Mouse (Mus musculus): ENCODE data around the gene Nup107. TPM values are rescaled to one million over a fixed set of nuclear protein-coding genes. Genes with fewer than 3 reads are reported as not detected.

Gene Nup107
- polyA plus RNA-seq, 1 experiment from 2014 or later = 49.8 TPM

DNA sequence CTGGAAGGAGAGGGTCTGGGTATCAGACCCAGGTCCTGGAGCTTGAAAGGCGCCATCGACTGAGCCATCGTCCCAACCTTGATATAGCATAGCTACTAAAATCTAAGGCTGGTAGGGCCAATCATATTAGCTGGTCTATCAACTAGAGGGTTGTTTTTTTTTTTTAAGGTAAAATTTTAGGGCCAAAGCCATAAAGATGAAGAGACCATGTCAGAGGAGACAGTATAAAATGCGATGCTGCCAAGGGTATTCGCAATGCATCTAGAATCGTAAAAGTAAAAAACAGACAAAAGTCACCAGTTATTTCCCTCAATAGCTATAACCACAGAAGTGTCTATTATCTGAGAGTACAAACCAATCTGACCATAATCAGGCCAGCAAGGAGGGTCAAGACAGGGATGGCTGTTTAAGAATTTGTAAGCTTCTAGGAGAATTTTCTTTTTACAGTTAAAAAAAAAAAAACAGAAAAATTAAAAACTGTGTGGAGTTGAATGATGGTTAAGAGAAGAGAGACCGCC, 40.1 kb downstream of the Nup107 start:
- Histone ChIP-seq H3K4me2 (ENCODE audit: low read depth, low read length) (no peak overlapping the region), H3K36me3 (ENCODE audit: control insufficient read depth, insufficient read depth, low read length) (peaks cover 39% of the 10 kb centered on the region), H3K4me1 (ENCODE audit: control insufficient read depth, insufficient read depth, low read length) (no peaks in the 10 kb centered on the region), H3K9me3 (replicated peaks; ENCODE audit: control insufficient read depth, low read length) (0 out of 2 replicates have a peak, but pooled peaks cover 4% of the 10 kb centered on the region), H3K27ac (ENCODE audit: low read length) (no peak overlapping the region), H3K9ac (ENCODE audit: low read length) (no peak overlapping the region), H3K4me3 (replicated peaks; ENCODE audit: low read length) (no peak overlapping the region), H3K27me3 (ENCODE audit: control insufficient read depth, insufficient read depth, low read length) (no peaks in the 10 kb centered on the region)
- WGBS = 96% methylated on average over 7 of the region's 7 CpGs
- ATAC-seq (ENCODE audit: insufficient read depth, low FRiP score) = no peak

DNA sequence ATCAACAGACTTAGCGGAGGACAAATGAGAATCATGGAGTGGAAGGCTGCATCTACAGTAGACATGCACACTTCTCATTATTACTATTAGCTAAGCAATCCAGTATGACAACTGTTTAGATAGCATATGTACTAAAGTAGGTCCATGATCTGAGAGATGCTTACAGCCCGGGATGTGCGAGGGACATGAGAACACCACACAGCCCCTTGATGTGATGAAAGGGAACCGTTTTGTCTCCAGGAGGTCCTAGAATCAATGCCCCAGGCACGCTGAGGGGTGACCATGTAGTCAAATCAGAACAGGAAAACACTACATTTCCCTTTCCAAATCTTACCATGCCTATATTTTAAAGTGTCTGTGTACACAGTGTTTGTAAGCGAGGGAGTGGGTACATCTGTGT, 40.8 kb downstream of the Nup107 start:
- no peak overlapping the region for H3K9ac ChIP-seq (ENCODE audit: low read length)
- peaks cover 34% of the 10 kb centered on the region for H3K36me3 ChIP-seq (ENCODE audit: control insufficient read depth, insufficient read depth, low read length)
- no peak for ATAC-seq (ENCODE audit: insufficient read depth, low FRiP score)

DNA sequence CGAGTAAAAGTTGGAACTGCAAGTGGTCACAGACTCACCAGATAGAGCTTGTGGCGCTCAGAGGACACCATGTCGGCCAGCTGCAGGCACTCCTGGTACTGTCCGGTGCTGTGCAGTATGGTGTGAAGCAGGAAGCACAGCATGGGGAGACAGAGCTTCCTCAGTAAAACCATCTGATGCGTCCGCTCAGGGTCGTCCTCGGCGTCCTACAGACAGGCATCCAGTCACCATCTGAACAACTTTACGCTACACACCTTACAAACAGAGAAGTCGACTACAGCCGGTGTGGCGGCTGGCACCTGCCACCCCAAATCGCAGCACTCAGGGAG, 41.3 kb downstream of the Nup107 start:
- Histone ChIP-seq H3K27ac (ENCODE audit: low read length) (no peak overlapping the region), H3K9me3 (replicated peaks; ENCODE audit: control insufficient read depth, low read length) (0 out of 2 replicates have a peak, but pooled peaks cover 4% of the 10 kb centered on the region), H3K27me3 (ENCODE audit: control insufficient read depth, insufficient read depth, low read length) (no peaks in the 10 kb centered on the region), H3K4me3 (replicated peaks; ENCODE audit: low read length) (no peak overlapping the region), H3K4me1 (ENCODE audit: control insufficient read depth, insufficient read depth, low read length) (no peaks in the 10 kb centered on the region), H3K4me2 (ENCODE audit: low read depth, low read length) (no peak overlapping the region), H3K9ac (ENCODE audit: low read length) (no peak overlapping the region), H3K36me3 (ENCODE audit: control insufficient read depth, insufficient read depth, low read length) (peaks cover 30% of the 10 kb centered on the region)
- 95% methylated on average over 14 of the region's 14 CpGs for WGBS
- no peak for ATAC-seq (ENCODE audit: insufficient read depth, low FRiP score)

More for the DNA sequence above, 40.8 kb downstream of the Nup107 start:
- no peaks in the 10 kb centered on the region for H3K27me3 ChIP-seq (ENCODE audit: control insufficient read depth, insufficient read depth, low read length)
- 94% methylated on average over 6 of the region's 6 CpGs for WGBS
- H3K4me2 ChIP-seq (ENCODE audit: low read depth, low read length) = no peak overlapping the region
- H3K27ac ChIP-seq (ENCODE audit: low read length) = no peak overlapping the region
- H3K9me3 ChIP-seq (replicated peaks; ENCODE audit: control insufficient read depth, low read length) = 0 out of 2 replicates have a peak, but pooled peaks cover 4% of the 10 kb centered on the region
- H3K4me3 ChIP-seq (replicated peaks; ENCODE audit: low read length) = no peak overlapping the region
- no peaks in the 10 kb centered on the region for H3K4me1 ChIP-seq (ENCODE audit: control insufficient read depth, insufficient read depth, low read length)

DNA sequence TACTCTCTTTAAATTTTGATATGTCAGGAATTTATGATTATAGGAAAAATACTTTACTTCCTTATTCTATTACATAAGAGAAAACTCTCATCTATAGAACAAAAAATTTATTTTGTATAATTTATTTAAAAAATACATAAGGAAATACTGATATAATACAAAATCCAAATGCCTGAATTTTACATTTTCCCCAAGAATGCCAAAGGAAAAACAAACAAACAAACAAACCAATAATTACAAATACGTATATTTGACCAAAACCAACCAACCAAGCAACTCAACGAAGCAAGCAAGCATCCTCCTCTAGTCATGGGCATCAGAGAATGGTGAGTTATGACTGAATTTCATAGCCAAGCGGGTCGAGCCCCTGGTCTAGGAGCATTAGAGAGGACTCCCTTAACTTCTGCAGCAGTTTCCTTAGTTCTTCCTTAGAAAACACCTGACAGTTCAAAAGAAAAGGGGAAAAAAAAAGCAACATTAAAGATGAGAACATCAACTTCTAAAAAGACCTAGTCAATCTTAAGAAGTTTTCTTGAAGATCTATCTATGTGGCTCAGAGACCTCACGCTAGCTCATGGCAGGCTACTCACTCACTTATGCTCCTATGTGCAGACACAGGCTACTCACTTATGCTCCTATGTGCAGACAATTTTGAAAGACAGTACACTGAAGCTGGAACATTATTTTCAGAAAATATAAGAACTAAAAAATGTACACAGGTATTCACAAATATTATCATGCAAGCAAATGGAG, 41.8 kb downstream of the Nup107 start:
- H3K4me1 ChIP-seq (ENCODE audit: control insufficient read depth, insufficient read depth, low read length) = no peaks in the 10 kb centered on the region
- 98% methylated on average over 5 of the region's 5 CpGs for WGBS
- no peak overlapping the region for H3K4me2 ChIP-seq (ENCODE audit: low read depth, low read length)
- ATAC-seq (ENCODE audit: insufficient read depth, low FRiP score) = no peak
- H3K4me3 ChIP-seq (replicated peaks; ENCODE audit: low read length) = no peak overlapping the region
- peaks cover 27% of the 10 kb centered on the region for H3K36me3 ChIP-seq (ENCODE audit: control insufficient read depth, insufficient read depth, low read length)
- no peak overlapping the region for H3K9ac ChIP-seq (ENCODE audit: low read length)
- no peak overlapping the region for H3K27ac ChIP-seq (ENCODE audit: low read length)
- no peaks in the 10 kb centered on the region for H3K27me3 ChIP-seq (ENCODE audit: control insufficient read depth, insufficient read depth, low read length)
- H3K9me3 ChIP-seq (replicated peaks; ENCODE audit: control insufficient read depth, low read length) = 0 out of 2 replicates have a peak, but pooled peaks cover 4% of the 10 kb centered on the region

DNA sequence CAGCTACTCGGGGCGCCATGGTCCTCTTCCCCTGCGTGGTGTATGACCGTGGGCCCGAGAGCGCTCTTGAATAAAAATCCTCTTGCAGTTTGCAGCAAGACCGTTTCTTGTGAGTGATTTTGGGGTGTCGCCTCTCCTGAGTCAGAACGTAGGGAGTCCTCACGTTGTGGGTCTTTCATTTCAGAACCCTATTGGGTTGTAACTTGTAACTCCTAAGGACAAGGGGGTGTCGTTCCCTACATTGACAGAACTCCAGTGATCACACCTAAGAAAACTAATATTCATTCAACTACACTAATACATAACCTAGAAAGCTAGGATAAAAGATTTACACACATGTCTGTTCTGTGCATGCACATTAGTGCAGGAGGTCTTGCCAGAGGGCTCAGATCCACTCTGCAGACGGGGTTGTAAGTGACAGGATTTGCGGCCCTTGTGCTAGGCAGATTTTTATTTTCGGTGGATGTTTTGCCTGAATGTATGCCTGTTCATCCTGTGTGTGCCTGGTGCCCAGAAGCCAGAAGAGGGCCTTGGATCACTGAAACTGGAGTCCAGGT, 42.6 kb downstream of the Nup107 start:
- H3K27me3 ChIP-seq (ENCODE audit: control insufficient read depth, insufficient read depth, low read length) = no peaks in the 10 kb centered on the region
- H3K4me3 ChIP-seq (replicated peaks; ENCODE audit: low read length) = no peak overlapping the region
- 0 out of 2 replicates have a peak, but pooled peaks cover 4% of the 10 kb centered on the region for H3K9me3 ChIP-seq (replicated peaks; ENCODE audit: control insufficient read depth, low read length)
- H3K27ac ChIP-seq (ENCODE audit: low read length) = no peak overlapping the region
- no peak for ATAC-seq (ENCODE audit: insufficient read depth, low FRiP score)
- H3K36me3 ChIP-seq (ENCODE audit: control insufficient read depth, insufficient read depth, low read length) = peaks cover 26% of the 10 kb centered on the region
- H3K4me2 ChIP-seq (ENCODE audit: low read depth, low read length) = no peak overlapping the region
- H3K4me1 ChIP-seq (ENCODE audit: control insufficient read depth, insufficient read depth, low read length) = 0 out of 2 replicates have a peak, but pooled peaks cover 4% of the 10 kb centered on the region
- 94% methylated on average over 14 of the region's 14 CpGs for WGBS
- no peak overlapping the region for H3K9ac ChIP-seq (ENCODE audit: low read length)

DNA sequence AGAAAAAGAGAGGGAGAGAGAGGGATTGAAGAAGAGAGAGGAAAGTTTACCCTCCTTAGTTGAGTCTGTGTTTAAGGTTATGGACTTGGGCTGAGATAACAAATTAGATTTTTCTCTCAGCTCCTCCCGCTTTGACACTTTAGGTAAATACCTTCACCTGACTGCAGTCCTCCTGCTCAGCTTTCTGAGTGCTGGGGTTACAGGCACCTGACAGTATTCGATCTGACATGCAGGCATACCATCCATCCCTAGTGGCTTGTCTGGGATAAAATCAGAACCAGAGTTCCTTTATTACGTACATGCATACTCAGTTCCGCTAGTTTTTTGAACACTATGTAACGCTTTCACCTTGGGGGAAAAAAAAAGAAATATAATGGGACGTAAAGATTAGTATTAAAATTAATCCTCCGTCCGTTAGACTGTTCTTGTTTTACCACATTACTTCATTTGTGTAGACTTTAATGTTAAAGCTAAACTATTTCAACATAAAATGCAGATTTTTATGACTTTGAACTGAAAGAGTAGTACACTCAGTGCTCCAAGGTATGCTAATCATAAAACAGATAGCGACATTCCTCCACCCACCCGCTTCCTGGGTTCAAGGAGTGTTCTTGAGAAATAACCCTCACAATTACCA, 43.3 kb downstream of the Nup107 start:
- Histone ChIP-seq H3K36me3 (ENCODE audit: control insufficient read depth, insufficient read depth, low read length) (peaks cover 23% of the 10 kb centered on the region), H3K9ac (ENCODE audit: low read length) (no peak overlapping the region), H3K27me3 (ENCODE audit: control insufficient read depth, insufficient read depth, low read length) (no peaks in the 10 kb centered on the region), H3K4me1 (ENCODE audit: control insufficient read depth, insufficient read depth, low read length) (0 out of 2 replicates have a peak, but pooled peaks cover 6% of the 10 kb centered on the region), H3K27ac (ENCODE audit: low read length) (no peak overlapping the region), H3K9me3 (replicated peaks; ENCODE audit: control insufficient read depth, low read length) (0 out of 2 replicates have a peak, but pooled peaks cover 4% of the 10 kb centered on the region), H3K4me2 (ENCODE audit: low read depth, low read length) (no peak overlapping the region), H3K4me3 (replicated peaks; ENCODE audit: low read length) (no peak overlapping the region)
- WGBS = 97% methylated on average over 10 of the region's 10 CpGs
- no peak for ATAC-seq (ENCODE audit: insufficient read depth, low FRiP score)

DNA sequence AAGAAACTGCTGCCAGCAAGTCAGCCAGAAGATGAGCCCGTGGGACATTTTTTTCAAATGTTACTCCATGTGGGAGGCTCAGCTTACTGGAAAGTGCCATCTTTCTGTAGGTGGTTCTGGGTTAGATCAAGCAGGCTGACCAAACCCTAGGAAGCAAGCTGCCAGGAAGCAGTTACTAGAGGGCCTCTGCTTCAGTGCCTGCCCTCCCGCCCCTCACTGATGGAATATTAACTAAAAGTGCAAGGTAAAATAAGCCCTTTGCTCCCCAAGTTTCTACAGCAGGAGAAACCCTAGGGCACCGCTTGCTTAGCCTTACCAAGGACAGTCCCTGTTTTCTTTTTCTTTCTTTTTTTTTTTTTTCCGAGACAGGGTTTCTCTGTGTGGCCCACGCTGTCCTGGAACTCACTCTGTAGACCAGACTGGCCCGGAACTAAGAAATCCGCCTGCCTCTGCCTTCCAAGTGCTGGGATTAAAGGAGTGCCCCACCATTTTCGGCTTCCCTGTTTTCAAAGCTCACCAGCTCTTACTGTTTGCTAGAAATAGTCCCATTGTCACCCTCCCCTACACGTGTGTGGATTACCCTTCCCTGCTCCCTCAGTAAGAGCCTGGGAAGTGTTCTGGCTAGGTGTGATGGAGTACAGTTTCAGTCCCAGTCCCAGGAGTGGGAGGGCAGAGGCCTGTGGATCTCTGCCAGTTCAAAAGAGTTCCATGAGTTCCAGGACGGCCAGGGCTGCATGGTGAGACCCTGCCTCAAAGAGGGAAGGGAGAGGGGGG, 44.0 kb downstream of the Nup107 start:
- ATAC-seq (ENCODE audit: insufficient read depth, low FRiP score) = no peak
- 89% methylated on average over 10 of the region's 10 CpGs for WGBS

DNA sequence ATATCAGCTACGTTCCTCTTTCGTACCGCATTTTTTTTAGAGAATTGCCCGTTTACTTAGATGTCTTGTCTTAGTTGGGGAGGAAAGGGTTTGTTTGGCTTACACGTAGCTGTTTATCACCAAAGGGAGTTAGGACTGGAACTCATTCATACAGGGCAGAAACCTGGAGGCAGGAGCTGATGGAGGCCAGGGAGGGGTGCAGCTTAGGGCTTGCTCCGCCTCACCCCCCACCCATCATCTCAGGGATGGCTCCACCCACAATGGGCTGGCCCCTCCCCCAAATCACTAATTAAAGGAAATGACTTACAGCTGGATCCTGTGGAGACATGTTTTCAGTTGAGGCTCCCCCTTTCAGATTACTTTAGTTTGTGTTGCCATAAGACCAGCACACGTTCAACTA, 44.8 kb downstream of the Nup107 start:
- Histone ChIP-seq H3K9ac (ENCODE audit: low read length) (no peak overlapping the region), H3K4me1 (ENCODE audit: control insufficient read depth, insufficient read depth, low read length) (0 out of 2 replicates have a peak, but pooled peaks cover 6% of the 10 kb centered on the region), H3K27me3 (ENCODE audit: control insufficient read depth, insufficient read depth, low read length) (no peaks in the 10 kb centered on the region), H3K27ac (ENCODE audit: low read length) (no peak overlapping the region), H3K4me2 (ENCODE audit: low read depth, low read length) (no peak overlapping the region), H3K9me3 (replicated peaks; ENCODE audit: control insufficient read depth, low read length) (0 out of 2 replicates have a peak, but pooled peaks cover 4% of the 10 kb centered on the region), H3K4me3 (replicated peaks; ENCODE audit: low read length) (no peak overlapping the region), H3K36me3 (ENCODE audit: control insufficient read depth, insufficient read depth, low read length) (peaks cover 23% of the 10 kb centered on the region)
- ATAC-seq (ENCODE audit: insufficient read depth, low FRiP score) = no peak
- WGBS = 86% methylated on average over 7 of the region's 7 CpGs

More for the DNA sequence above, 44.0 kb downstream of the Nup107 start:
- H3K4me1 ChIP-seq (ENCODE audit: control insufficient read depth, insufficient read depth, low read length) = 0 out of 2 replicates have a peak, but pooled peaks cover 6% of the 10 kb centered on the region
- peaks cover 23% of the 10 kb centered on the region for H3K36me3 ChIP-seq (ENCODE audit: control insufficient read depth, insufficient read depth, low read length)
- 0 out of 2 replicates have a peak, but pooled peaks cover 4% of the 10 kb centered on the region for H3K9me3 ChIP-seq (replicated peaks; ENCODE audit: control insufficient read depth, low read length)
- no peak overlapping the region for H3K4me2 ChIP-seq (ENCODE audit: low read depth, low read length)
- H3K9ac ChIP-seq (ENCODE audit: low read length) = no peak overlapping the region
- H3K4me3 ChIP-seq (replicated peaks; ENCODE audit: low read length) = no peak overlapping the region
- no peaks in the 10 kb centered on the region for H3K27me3 ChIP-seq (ENCODE audit: control insufficient read depth, insufficient read depth, low read length)
- H3K27ac ChIP-seq (ENCODE audit: low read length) = no peak overlapping the region
